Mouse (Mus musculus) Muller cell, postnatal 12 days (primary cell): ENCODE measurements at regions not wholly inside any gene's neighbourhood (a gene's known extent, or its start where the extent isn't known, plus 50 kb on each side); places are given as distances from the start of the nearest gene placed in this dataset.

Experiments
- DNase-seq: peaks from one replicate; pipeline ENCODE4 v3.0.0-alpha.2; 2015; ENCODE audit errors: inconsistent ontology term

- DNase-seq: no peak
These were observed 55.6 kb upstream of the Pias1 start for GRCm38 (mm10) chr9:63043304-63043703.

GRCm38 (mm10) chr9:63038031-63038430 lies 50.3 kb upstream of the Pias1 start:
- peak; percentile 61 for DNase-seq
